Mouse (Mus musculus): ENCODE data around the gene Ilf3. TPM values are rescaled to one million over a fixed set of nuclear protein-coding genes. Genes with fewer than 3 reads are reported as not detected.
"Not testable (repeated sequence)": the region's sequence is repeated elsewhere in the genome, so short reads cannot be mapped to it uniquely, and the experiment has no call there.

The Ilf3 gene
- polyA plus RNA-seq, 1 experiment = 157 TPM

GRCm38 (mm10) chr9:21322211-21322916 is 45.3 kb upstream of the Ilf3 start:
- 16% methylated on average over 19 of the region's 19 CpGs for WGBS

GRCm38 (mm10) chr9:21322917-21323297 is 44.8 kb upstream of the Ilf3 start:
- Histone ChIP-seq H3K27ac (ENCODE audit: control insufficient read depth, insufficient read depth, low read length) (peak overlapping the region; percentile 97), H3K4me1 (replicated peaks; ENCODE audit: control insufficient read depth, insufficient read depth, low read length) (peaks cover 52% of the 10 kb centered on the region), H3K4me3 (ENCODE audit: control insufficient read depth, insufficient read depth, low read length) (peak overlapping the region; percentile 16)
- 56% methylated on average over 8 of the region's 8 CpGs for WGBS
- DNase-seq; H3K27me3 ChIP-seq (ENCODE audit: control insufficient read depth, insufficient read depth, low read length); H3K36me3 ChIP-seq (ENCODE audit: control insufficient read depth, insufficient read depth, low read length): not testable (repeated sequence)

More at GRCm38 (mm10) chr9:21322211-21322916, 45.3 kb upstream of the Ilf3 start:
- H3K27ac ChIP-seq (ENCODE audit: control insufficient read depth, insufficient read depth, low read length) = peak overlapping the region; percentile 97
- no peaks in the 10 kb centered on the region for H3K27me3 ChIP-seq (ENCODE audit: control insufficient read depth, insufficient read depth, low read length)
- H3K36me3 ChIP-seq (ENCODE audit: control insufficient read depth, insufficient read depth, low read length) = no peaks in the 10 kb centered on the region
- H3K4me3 ChIP-seq (ENCODE audit: control insufficient read depth, insufficient read depth, low read length) = peak overlapping the region; percentile 75
- peaks cover 49% of the 10 kb centered on the region for H3K4me1 ChIP-seq (replicated peaks; ENCODE audit: control insufficient read depth, insufficient read depth, low read length)
- DNase-seq = peak; percentile 73
- TF ChIP-seq POLR2A (IDR thresholded peaks at IDR 0.05; ENCODE audit: control insufficient read depth, extremely low read depth, insufficient read depth, low read length, poor library complexity) = no peak
- no peak for TF ChIP-seq CTCF (IDR thresholded peaks at IDR 0.05; ENCODE audit: borderline replicate concordance, control insufficient read depth, extremely low read depth, insufficient read depth, low read length, poor library complexity)

GRCm38 (mm10) chr9:21324269-21324668 is 43.4 kb upstream of the Ilf3 start:
- TF ChIP-seq CTCF (IDR thresholded peaks at IDR 0.05; ENCODE audit: borderline replicate concordance, control insufficient read depth, extremely low read depth, insufficient read depth, low read length, poor library complexity) (no peak), POLR2A (IDR thresholded peaks at IDR 0.05; ENCODE audit: control insufficient read depth, extremely low read depth, insufficient read depth, low read length, poor library complexity) (no peak)
- no peak overlapping the region for H3K4me3 ChIP-seq (ENCODE audit: control insufficient read depth, insufficient read depth, low read length)
- peaks cover 54% of the 10 kb centered on the region for H3K4me1 ChIP-seq (replicated peaks; ENCODE audit: control insufficient read depth, insufficient read depth, low read length)
- H3K36me3 ChIP-seq (ENCODE audit: control insufficient read depth, insufficient read depth, low read length) = no peaks in the 10 kb centered on the region
- H3K27ac ChIP-seq (ENCODE audit: control insufficient read depth, insufficient read depth, low read length) = no peak overlapping the region
- 92% methylated on average over 11 of the region's 11 CpGs for WGBS
- DNase-seq = no peak
- H3K27me3 ChIP-seq (ENCODE audit: control insufficient read depth, insufficient read depth, low read length) = no peaks in the 10 kb centered on the region

- no peaks in the 10 kb centered on the region for H3K27me3 ChIP-seq (ENCODE audit: control insufficient read depth, insufficient read depth, low read length)
- peaks cover 80% of the 10 kb centered on the region for H3K4me1 ChIP-seq (replicated peaks; ENCODE audit: control insufficient read depth, insufficient read depth, low read length)
- no peak overlapping the region for H3K4me3 ChIP-seq (ENCODE audit: control insufficient read depth, insufficient read depth, low read length)
- DNase-seq = peak; percentile 44
- peak overlapping the region; percentile 99 for H3K27ac ChIP-seq (ENCODE audit: control insufficient read depth, insufficient read depth, low read length)
- H3K36me3 ChIP-seq (ENCODE audit: control insufficient read depth, insufficient read depth, low read length) = no peaks in the 10 kb centered on the region
- TF ChIP-seq POLR2A (IDR thresholded peaks at IDR 0.05; ENCODE audit: control insufficient read depth, extremely low read depth, insufficient read depth, low read length, poor library complexity) = no peak
- TF ChIP-seq CTCF (IDR thresholded peaks at IDR 0.05; ENCODE audit: borderline replicate concordance, control insufficient read depth, extremely low read depth, insufficient read depth, low read length, poor library complexity) = no peak
- 4% methylated on average over 3 of the region's 3 CpGs for WGBS
These were observed 40.1 kb upstream of the Ilf3 start for GRCm38 (mm10) chr9:21327569-21327968.

- no peak for TF ChIP-seq CTCF (IDR thresholded peaks at IDR 0.05; ENCODE audit: borderline replicate concordance, control insufficient read depth, extremely low read depth, insufficient read depth, low read length, poor library complexity)
- no peak for TF ChIP-seq POLR2A (IDR thresholded peaks at IDR 0.05; ENCODE audit: control insufficient read depth, extremely low read depth, insufficient read depth, low read length, poor library complexity)
- no peaks in the 10 kb centered on the region for H3K27me3 ChIP-seq (ENCODE audit: control insufficient read depth, insufficient read depth, low read length)
- DNase-seq = peak; percentile 72
- H3K36me3 ChIP-seq (ENCODE audit: control insufficient read depth, insufficient read depth, low read length) = no peaks in the 10 kb centered on the region
- peak overlapping the region; percentile 100 for H3K27ac ChIP-seq (ENCODE audit: control insufficient read depth, insufficient read depth, low read length)
- WGBS = 3% methylated on average over 3 of the region's 3 CpGs
- H3K4me3 ChIP-seq (ENCODE audit: control insufficient read depth, insufficient read depth, low read length) = peak overlapping the region; percentile 27
- peaks cover 82% of the 10 kb centered on the region for H3K4me1 ChIP-seq (replicated peaks; ENCODE audit: control insufficient read depth, insufficient read depth, low read length)
These were observed 39.6 kb upstream of the Ilf3 start for GRCm38 (mm10) chr9:21328041-21328440.

GRCm38 (mm10) chr9:21329041-21329440 is 38.6 kb upstream of the Ilf3 start:
- no peak for DNase-seq
- no peaks in the 10 kb centered on the region for H3K27me3 ChIP-seq (ENCODE audit: control insufficient read depth, insufficient read depth, low read length)
- TF ChIP-seq CTCF (IDR thresholded peaks at IDR 0.05; ENCODE audit: borderline replicate concordance, control insufficient read depth, extremely low read depth, insufficient read depth, low read length, poor library complexity) = no peak
- no peak for TF ChIP-seq POLR2A (IDR thresholded peaks at IDR 0.05; ENCODE audit: control insufficient read depth, extremely low read depth, insufficient read depth, low read length, poor library complexity)
- H3K27ac ChIP-seq (ENCODE audit: control insufficient read depth, insufficient read depth, low read length) = peak overlapping the region; percentile 100
- H3K4me3 ChIP-seq (ENCODE audit: control insufficient read depth, insufficient read depth, low read length) = no peak overlapping the region
- 35% methylated on average over 4 of the region's 5 CpGs for whole genome bisulfite sequencing
- no peaks in the 10 kb centered on the region for H3K36me3 ChIP-seq (ENCODE audit: control insufficient read depth, insufficient read depth, low read length)
- peaks cover 76% of the 10 kb centered on the region for H3K4me1 ChIP-seq (replicated peaks; ENCODE audit: control insufficient read depth, insufficient read depth, low read length)

Measured in thymus, adult 2 months (tissue).